Mouse (Mus musculus) heart, adult 2 months (tissue): ENCODE measurements around the gene Fam205a1. TPM values are rescaled to one million over a fixed set of nuclear protein-coding genes. Genes with fewer than 3 reads are reported as not detected.
"Not testable (repeated sequence)": the region's sequence is repeated elsewhere in the genome, so short reads cannot be mapped to it uniquely, and the experiment has no call there.

ENCODE experiments used
- DNase-seq, 2 experiments: peaks; one replicate each; pipeline ENCODE4 v3.0.0; 2021
- H3K27ac ChIP-seq: fragments of 200-600 bp; 2 replicates; pipeline ENCODE4 v1.8.1; 2022
- H3K27me3 ChIP-seq: fragments of 200-500 bp; 2 replicates; pipeline ENCODE4 v1.6.1; 2012; ENCODE audit warnings: mild to moderate bottlenecking, low read length, inconsistent platforms, mixed read lengths; ENCODE audit not compliant: control insufficient read depth, insufficient read depth
- H3K36me3 ChIP-seq: fragments of 200-500 bp; 2 replicates; pipeline ENCODE4 v1.6.1; 2012; ENCODE audit warnings: low read length, inconsistent platforms; ENCODE audit not compliant: control insufficient read depth, insufficient read depth
- H3K4me1 ChIP-seq: fragments of 200-500 bp; 2 replicates; pipeline ENCODE4 v1.6.1; 2011; ENCODE audit warnings: low read length; ENCODE audit not compliant: control insufficient read depth, insufficient read depth
- H3K4me3 ChIP-seq: fragments of 200-600 bp; 2 replicates; pipeline ENCODE4 v1.8.1; 2022
- H3K79me2 ChIP-seq: fragments of 200-500 bp; replicated peaks from 2 replicates; pipeline ENCODE4 v1.6.1; 2012; ENCODE audit warnings: mild to moderate bottlenecking, inconsistent platforms, low read length, moderate library complexity, mixed read lengths; ENCODE audit not compliant: control insufficient read depth, insufficient read depth
- H3K9ac ChIP-seq: fragments of 200-500 bp; 2 replicates; pipeline ENCODE4 v1.6.1; 2012; ENCODE audit warnings: low read depth, mild to moderate bottlenecking, control low read depth, inconsistent platforms, low read length, mixed read lengths
- CTCF ChIP-seq: fragments of 200-600 bp; IDR thresholded peaks from 2 replicates; pipeline ENCODE4 v1.8.1; 2022; ENCODE audit warnings: antibody characterized with exemption, mild to moderate bottlenecking, moderate library complexity
- EP300 ChIP-seq: fragments of 200-500 bp; IDR thresholded peaks from 2 replicates; pipeline ENCODE4 v1.6.1; 2011; ENCODE audit warnings: low read depth, low read length, control low read depth; ENCODE audit not compliant: insufficient read depth
- POLR2A ChIP-seq: fragments of 200-500 bp; IDR thresholded peaks from 2 replicates; pipeline ENCODE4 v1.6.1; 2011; ENCODE audit warnings: mild to moderate bottlenecking, low read depth, low read length, control low read depth; ENCODE audit not compliant: insufficient read depth
- WGBS: fragments of 180-500 bp; shearing (Covaris S2); methylation state at CpG from one replicate; pipeline ENCODE4 v1.1.7; 2018; 5-methylcytosine and 5-hydroxymethylcytosine counted together
- intact Hi-C: fragments of 180-260 bp; cut with DNase I; formaldehyde crosslinking; loops from one replicate; pipeline ENCODE4 v1.15.1; 2025
- polyA plus RNA-seq: library from polyadenylated mRNA; depleted of rRNA; stranded (reverse); fragments of >200 nt; gene quantifications from 2 replicates; pipeline ENCODE4 v1.2.3, GENCODE M21; 2012; rRNA removed
- total RNA-seq, 2 experiments: library from RNA; stranded (reverse); gene quantifications; 2 replicates each; pipeline ENCODE4 v1.2.3; 2021

The Fam205a1 gene
- total and polyA plus RNA-seq, 3 experiments: not detected

GRCm38 (mm10) chr4:42867390-42867789 is 13.7 kb upstream of the Fam205a1 start:
- H3K27me3 ChIP-seq: no peaks in the 10 kb centered on the region
- H3K9ac ChIP-seq: no peak overlapping the region
- no peak overlapping the region for H3K27ac ChIP-seq
- no peaks in the 10 kb centered on the region for H3K79me2 ChIP-seq
- no peak for DNase-seq
- intact Hi-C loops: no loop called here
- H3K36me3 ChIP-seq: no peaks in the 10 kb centered on the region
- H3K4me3 ChIP-seq: no peak overlapping the region
- 57% methylated on average over 3 of the region's 3 CpGs for WGBS
- TF ChIP-seq POLR2A (no peak), CTCF (no peak), EP300 (no peak)
- no peaks in the 10 kb centered on the region for H3K4me1 ChIP-seq

GRCm38 (mm10) chr4:42863487-42863886 is 9.8 kb upstream of the Fam205a1 start:
- 69% methylated on average over 5 of the region's 5 CpGs for WGBS
- intact Hi-C loops: not testable (repeated sequence)

GRCm38 (mm10) chr4:42860483-42860882 is 6.8 kb upstream of the Fam205a1 start:
- H3K4me1 ChIP-seq, H3K9ac ChIP-seq, intact Hi-C loops, H3K79me2 ChIP-seq, DNase-seq, H3K27ac ChIP-seq, H3K4me3 ChIP-seq, H3K27me3 ChIP-seq, H3K36me3 ChIP-seq: not testable (repeated sequence)
- 63% methylated on average over 9 of the region's 9 CpGs for WGBS

More at GRCm38 (mm10) chr4:42863487-42863886, 9.8 kb upstream of the Fam205a1 start:
- not testable (repeated sequence) for H3K36me3 ChIP-seq, H3K4me3 ChIP-seq, H3K27me3 ChIP-seq, H3K4me1 ChIP-seq, H3K27ac ChIP-seq, H3K9ac ChIP-seq, DNase-seq, H3K79me2 ChIP-seq

- intact Hi-C loops, H3K79me2 ChIP-seq, H3K36me3 ChIP-seq, DNase-seq, H3K4me1 ChIP-seq, H3K4me3 ChIP-seq, H3K27me3 ChIP-seq, H3K27ac ChIP-seq, H3K9ac ChIP-seq: not testable (repeated sequence)
- WGBS: 74% methylated on average over 1 of the region's 1 CpGs
Measured at GRCm38 (mm10) chr4:42856671-42857070, 3.0 kb upstream of the Fam205a1 start, which contains the start of gene Gm12394. TSS of gene Gm12394 (minus strand) at chr4:42856771.

Other genes with a start within 250 kb of the Fam205a1 start
- gene Gm10591, start 241.7 kb downstream of the Fam205a1 start, total RNA-seq: not detected
- gene Gm10591, start 241.7 kb downstream of the Fam205a1 start, polyA plus RNA-seq: 1.5 TPM in 1 of 2 replicates, not detected in the other
- gene Gm2564, start 224.2 kb downstream of the Fam205a1 start, total RNA-seq: 1 to 10 TPM; 2.7 to 4.8 TPM
- 2.1 and 6.3 TPM in 2 replicates for gene Gm2564, start 224.2 kb downstream of the Fam205a1 start, polyA plus RNA-seq
- not detected for gene Ccl27b, start 198.6 kb downstream of the Fam205a1 start, total RNA-seq
- gene Ccl27b, start 198.6 kb downstream of the Fam205a1 start, polyA plus RNA-seq: not detected in 2 replicates
- under 1 TPM in 1 of 2 experiments, not detected in 1; 0.29 TPM for gene Il11ra2, start 192.0 kb downstream of the Fam205a1 start, total RNA-seq
- gene Il11ra2, start 192.0 kb downstream of the Fam205a1 start, polyA plus RNA-seq: 0.70 TPM in 1 of 2 replicates, not detected in the other
- not detected for gene 4930578G10Rik, start 118.3 kb downstream of the Fam205a1 start, total RNA-seq
- 0.32 TPM in 1 of 2 replicates, not detected in the other for gene 4930578G10Rik, start 118.3 kb downstream of the Fam205a1 start, polyA plus RNA-seq
- 1 to 10 TPM in 1 of 2 experiments, under 1 TPM in 1; 0.52 to 1.3 TPM for gene Ccl19, start 97.3 kb downstream of the Fam205a1 start, total RNA-seq
- 2.3 and 5.8 TPM in 2 replicates for gene Ccl19, start 97.3 kb downstream of the Fam205a1 start, polyA plus RNA-seq
- gene Ccl21a, start 79.9 kb downstream of the Fam205a1 start, total RNA-seq: 10 to 100 TPM; 47.6 to 62.3 TPM
- 42.1 and 43.1 TPM in 2 replicates for gene Ccl21a, start 79.9 kb downstream of the Fam205a1 start, polyA plus RNA-seq
- gene Gm12394, start 2.9 kb upstream of the Fam205a1 start, total RNA-seq: under 1 TPM in 1 of 2 experiments, not detected in 1; 0.10 TPM
- gene Gm12394, start 2.9 kb upstream of the Fam205a1 start, polyA plus RNA-seq: 0.02 TPM in 1 of 2 replicates, not detected in the other
- 1 to 10 TPM; 8.3 to 9.8 TPM for gene Fam205c, start 20.3 kb upstream of the Fam205a1 start, total RNA-seq
- 0.14 and 0.20 TPM in 2 replicates for gene Fam205c, start 20.3 kb upstream of the Fam205a1 start, polyA plus RNA-seq
- 1 to 10 TPM; 5.0 to 5.8 TPM for gene Phf24, start 62.8 kb upstream of the Fam205a1 start, total RNA-seq
- gene Phf24, start 62.8 kb upstream of the Fam205a1 start, polyA plus RNA-seq: 4.8 and 7.8 TPM in 2 replicates
- 100 to 1,000 TPM in 1 of 2 experiments, 10 to 100 TPM in 1; 88.5 to 103 TPM for gene Dnajb5, start 95.9 kb upstream of the Fam205a1 start, total RNA-seq
- 45.6 and 51.1 TPM in 2 replicates for gene Dnajb5, start 95.9 kb upstream of the Fam205a1 start, polyA plus RNA-seq
- gene 1700022I11Rik, start 115.7 kb upstream of the Fam205a1 start, total RNA-seq: not detected
- gene 1700022I11Rik, start 115.7 kb upstream of the Fam205a1 start, polyA plus RNA-seq: not detected in 2 replicates
- 100 to 1,000 TPM; 238 to 254 TPM for gene Vcp, start 146.6 kb upstream of the Fam205a1 start, total RNA-seq
- 127 and 204 TPM in 2 replicates for gene Vcp, start 146.6 kb upstream of the Fam205a1 start, polyA plus RNA-seq
- gene Fancg, start 156.6 kb upstream of the Fam205a1 start, total RNA-seq: 1 to 10 TPM; 2.8 to 3.2 TPM
- gene Fancg, start 156.6 kb upstream of the Fam205a1 start, polyA plus RNA-seq: 3.9 and 4.9 TPM in 2 replicates
- 10 to 100 TPM; 21.0 to 26.5 TPM for gene Pigo, start 171.9 kb upstream of the Fam205a1 start, total RNA-seq
- gene Pigo, start 171.9 kb upstream of the Fam205a1 start, polyA plus RNA-seq: 20.1 and 27.1 TPM in 2 replicates
- gene Stoml2, start 177.8 kb upstream of the Fam205a1 start, total RNA-seq: 100 to 1,000 TPM; 101 to 114 TPM
- 97.3 and 117 TPM in 2 replicates for gene Stoml2, start 177.8 kb upstream of the Fam205a1 start, polyA plus RNA-seq
- 10 to 100 TPM; 26.3 to 33.1 TPM for gene Fam214b, start 192.3 kb upstream of the Fam205a1 start, total RNA-seq
- 19.6 and 21.3 TPM in 2 replicates for gene Fam214b, start 192.3 kb upstream of the Fam205a1 start, polyA plus RNA-seq
- 10 to 100 TPM in 1 of 2 experiments, 1 to 10 TPM in 1; 10.0 to 10.9 TPM for gene Unc13b, start 205.1 kb upstream of the Fam205a1 start, total RNA-seq
- 6.7 and 11.7 TPM in 2 replicates for gene Unc13b, start 205.1 kb upstream of the Fam205a1 start, polyA plus RNA-seq